Mouse (Mus musculus) megakaryocyte, embryonic 14.5 days (primary cell): ENCODE results near the gene Crtc1.

Experiments
- FLI1 ChIP-seq: IDR thresholded peaks from 2 replicates; pipeline ENCODE4 v1.6.1; 2012; ENCODE audit warnings: low read length, inconsistent platforms, mixed read lengths
- GATA1 ChIP-seq: IDR thresholded peaks from 3 replicates; pipeline ENCODE4 v1.6.1; 2012; ENCODE audit warnings: mixed read lengths, low read length, inconsistent platforms, borderline replicate concordance

- TF ChIP-seq GATA1 (no peak), FLI1 (no peak)
Observed at GRCm38 (mm10) chr8:70377049-70377448, 62.3 kb downstream of the Crtc1 start.
